Mouse (Mus musculus) brain, embryonic 14.5 days (tissue): ENCODE measurements around the gene Tdrd3. TPM values are rescaled to one million over a fixed set of nuclear protein-coding genes. Genes with fewer than 3 reads are reported as not detected.
A peak's percentile ranks its signal among the peaks of the same experiment; 100 is the strongest.

Experiments
- DNase-seq: peaks from one replicate; pipeline ENCODE4 v3.0.0-alpha.2; 2011; ENCODE audit warnings: low read depth
- CTCF ChIP-seq: fragments of 200-500 bp; IDR thresholded peaks from 2 replicates; pipeline ENCODE4 v1.5.1; 2012; ENCODE audit warnings: inconsistent platforms, mild to moderate bottlenecking, moderate library complexity, borderline replicate concordance; ENCODE audit not compliant: insufficient read depth, insufficient read length; ENCODE audit errors: extremely low read depth
- POLR2A ChIP-seq: fragments of 200-500 bp; IDR thresholded peaks from 2 replicates; pipeline ENCODE4 v1.6.1; 2012; ENCODE audit warnings: mild to moderate bottlenecking, inconsistent platforms, borderline replicate concordance; ENCODE audit not compliant: poor library complexity, insufficient read depth, insufficient read length, severe bottlenecking; ENCODE audit errors: extremely low read depth
- polyA plus RNA-seq: library from polyadenylated mRNA; depleted of rRNA; stranded (reverse); fragments of >200 nt; gene quantifications from 2 replicates; pipeline ENCODE4 v1.2.3, GENCODE M21; 2012; rRNA removed

Gene Tdrd3
- 27.5 and 30.5 TPM in 2 replicates for polyA plus RNA-seq

GRCm38 (mm10) chr14:87415808-87416721, at the start of gene Tdrd3:
TSS of gene Tdrd3 (plus strand) at chr14:87416639.
- peak; percentile 97 for DNase-seq
- TF ChIP-seq CTCF (no peak), POLR2A (peak; percentile 86)

GRCm38 (mm10) chr14:87367169-87367568, 49.3 kb upstream of the Tdrd3 start:
- TF ChIP-seq CTCF, result no peak
- no peak for TF ChIP-seq POLR2A
- DNase-seq, result no peak

- DNase-seq, result no peak
- TF ChIP-seq POLR2A (no peak), CTCF (no peak)
Measured at GRCm38 (mm10) chr14:87383041-87383440, 33.4 kb upstream of the Tdrd3 start.

- TF ChIP-seq CTCF (no peak), POLR2A (no peak)
- DNase-seq, result no peak
Measured at GRCm38 (mm10) chr14:87384288-87385268, 31.9 kb upstream of the Tdrd3 start.

GRCm38 (mm10) chr14:87393096-87393495, 23.3 kb upstream of the Tdrd3 start:
- no peak for DNase-seq
- TF ChIP-seq POLR2A, result no peak
- no peak for TF ChIP-seq CTCF

GRCm38 (mm10) chr14:87396643-87397042, 19.8 kb upstream of the Tdrd3 start:
- peak; percentile 35 for DNase-seq
- TF ChIP-seq CTCF (no peak), POLR2A (no peak)

GRCm38 (mm10) chr14:87415486-87415807, 992 bp upstream of the Tdrd3 start:
- TF ChIP-seq POLR2A, result no peak
- TF ChIP-seq CTCF, result no peak
- no peak for DNase-seq

- DNase-seq, result peak; percentile 59
- TF ChIP-seq CTCF (no peak), POLR2A (peak; percentile 46; the same call in 1 of the 2 replicates)
Measured at GRCm38 (mm10) chr14:87416755-87417690, 584 bp downstream of the Tdrd3 start.

- no peak for DNase-seq
- no peak for TF ChIP-seq POLR2A
- TF ChIP-seq CTCF, result no peak
Measured at GRCm38 (mm10) chr14:87417691-87418070, 1.2 kb downstream of the Tdrd3 start.

GRCm38 (mm10) chr14:87419740-87420139, 3.3 kb downstream of the Tdrd3 start:
- no peak for DNase-seq
- TF ChIP-seq POLR2A (no peak), CTCF (no peak)
